ENCODE assay signal across 11 mouse cellular contexts in genomic region chr4:44569138-44569537, GRCm38 (mm10).
DNase-seq lines count a peak whose midpoint lies in the region; ATAC-seq and TF ChIP-seq lines count a peak whose summit lies in the region.
"Had no signal": no experiment of that assay in that cellular context is flagged by ENCODE, and none has a peak within 500 bp of the region (broad histone marks: within the 10 kb centered on the region; RNA-seq: fewer than 3 reads in every experiment).

No protein-coding gene starts in this region.

- no peak for TF ChIP-seq POLR2A in lung, adult 2 months (IDR thresholded peaks at IDR 0.05; ENCODE audit: borderline replicate concordance, extremely low read depth, low read depth, low read length)

- no peaks in the 10 kb centered on the region for H3K36me3 ChIP-seq in lung, postnatal 0 days (ENCODE audit: insufficient read depth, low read length)
- H3K36me3 ChIP-seq: embryonic facial prominence, embryonic 10.5 days; embryonic facial prominence, embryonic 12.5 days; forebrain, embryonic 15.5 days had no signal

- H3K4me1 ChIP-seq in lung, postnatal 0 days (ENCODE audit: insufficient read depth, low read depth, low read length), result no peaks in the 10 kb centered on the region
- H3K4me1 ChIP-seq in lung, adult 2 months (ENCODE audit: control insufficient read depth, insufficient read depth, low read length), result no peaks in the 10 kb centered on the region
- H3K4me1 ChIP-seq: forebrain, embryonic 13.5 days; forebrain, embryonic 15.5 days had no signal

- TF ChIP-seq CTCF in lung, postnatal 0 days (IDR thresholded peaks at IDR 0.05), result no peak
- no peak for TF ChIP-seq CTCF in lung, adult 2 months (IDR thresholded peaks at IDR 0.05; ENCODE audit: insufficient read depth, low read length)

- no peaks in the 10 kb centered on the region for H3K27me3 ChIP-seq in lung, postnatal 0 days (replicated peaks; ENCODE audit: insufficient read depth, low read length)

- no peak for TF ChIP-seq EP300 in lung, postnatal 0 days (IDR thresholded peaks at IDR 0.05)

- ATAC-seq in lung, postnatal 0 days, result peak; percentile 57; the same call in 1 of the 2 replicates
- ATAC-seq: forebrain, embryonic 13.5 days; forebrain, embryonic 15.5 days; forebrain, postnatal 0 days had no signal

- no peak overlapping the region for H3K27ac ChIP-seq in lung, postnatal 0 days (ENCODE audit: low read length)
- H3K27ac ChIP-seq: embryonic facial prominence, embryonic 10.5 days; embryonic facial prominence, embryonic 12.5 days; forebrain, embryonic 13.5 days; forebrain, embryonic 15.5 days had no signal

- H3K4me2 ChIP-seq in lung, postnatal 0 days (replicated peaks; ENCODE audit: low read depth, low read length), result no peak overlapping the region
- H3K4me2 ChIP-seq: embryonic facial prominence, embryonic 12.5 days; forebrain, embryonic 13.5 days; forebrain, embryonic 15.5 days had no signal

- 73% methylated on average over 10 of the region's 10 CpGs for WGBS in lung, postnatal 0 days
- 77% methylated on average over 10 of the region's 10 CpGs for WGBS in lung, adult 2 months

- no peak overlapping the region for H3K4me3 ChIP-seq in lung, postnatal 0 days (ENCODE audit: low read depth, low read length)
- no peak overlapping the region for H3K4me3 ChIP-seq in lung, adult 2 months (replicated peaks; ENCODE audit: extremely low read depth, low read depth, low read length)
- H3K4me3 ChIP-seq: embryonic facial prominence, embryonic 10.5 days; embryonic facial prominence, embryonic 12.5 days; forebrain, embryonic 13.5 days; forebrain, embryonic 15.5 days had no signal

- no peak overlapping the region for H3K9ac ChIP-seq in lung, postnatal 0 days (replicated peaks; ENCODE audit: low read depth)
- H3K9ac ChIP-seq: embryonic facial prominence, embryonic 12.5 days; forebrain, embryonic 13.5 days; forebrain, embryonic 15.5 days; forebrain, postnatal 0 days had no signal

- peak; percentile 40 for DNase-seq in lung, postnatal 0 days (ENCODE audit: low spot score)
- no peak for DNase-seq in lung, adult 2 months
- peak; percentile 4 for DNase-seq in lung, postnatal 25 days (ENCODE audit: low spot score)
- DNase-seq in cerebellum, postnatal 36 days, result no peak
- DNase-seq in heart, adult 8-10 months (ENCODE audit: low spot score), result no peak
- DNase-seq: adrenal gland, adult 2 months; forebrain, postnatal 0 days had no signal

- H3K9me3 ChIP-seq in lung, postnatal 0 days (ENCODE audit: low read length), result no peaks in the 10 kb centered on the region
- H3K9me3 ChIP-seq: embryonic facial prominence, embryonic 10.5 days; embryonic facial prominence, embryonic 12.5 days; forebrain, embryonic 13.5 days; forebrain, embryonic 15.5 days had no signal

Comparison
In these comparisons a context has a peak if more than half of its experiments do, and no peak if none do; other contexts are left out.
1. DNase-seq: peak in lung, postnatal 0 days (single experiment) and lung, postnatal 25 days (single experiment); none in lung, adult 2 months (single experiment), cerebellum, postnatal 36 days (0 of 2) and heart, adult 8-10 months (single experiment).